Mouse (Mus musculus): ENCODE measurements at regions not wholly inside any gene's neighbourhood (a gene's known extent, or its start where the extent isn't known, plus 50 kb on each side); places are given as distances from the start of the nearest gene placed in this dataset.
"Not testable (repeated sequence)": the region's sequence is repeated elsewhere in the genome, so short reads cannot be mapped to it uniquely, and the experiment has no call there.

GRCm38 (mm10) chr19:35034408-35034807 is 112.2 kb downstream of the Kif20b start:
- DNase-seq, result no peak

- no peak for DNase-seq
Measured at GRCm38 (mm10) chr19:35045576-35045975, 123.4 kb downstream of the Kif20b start.

DNA sequence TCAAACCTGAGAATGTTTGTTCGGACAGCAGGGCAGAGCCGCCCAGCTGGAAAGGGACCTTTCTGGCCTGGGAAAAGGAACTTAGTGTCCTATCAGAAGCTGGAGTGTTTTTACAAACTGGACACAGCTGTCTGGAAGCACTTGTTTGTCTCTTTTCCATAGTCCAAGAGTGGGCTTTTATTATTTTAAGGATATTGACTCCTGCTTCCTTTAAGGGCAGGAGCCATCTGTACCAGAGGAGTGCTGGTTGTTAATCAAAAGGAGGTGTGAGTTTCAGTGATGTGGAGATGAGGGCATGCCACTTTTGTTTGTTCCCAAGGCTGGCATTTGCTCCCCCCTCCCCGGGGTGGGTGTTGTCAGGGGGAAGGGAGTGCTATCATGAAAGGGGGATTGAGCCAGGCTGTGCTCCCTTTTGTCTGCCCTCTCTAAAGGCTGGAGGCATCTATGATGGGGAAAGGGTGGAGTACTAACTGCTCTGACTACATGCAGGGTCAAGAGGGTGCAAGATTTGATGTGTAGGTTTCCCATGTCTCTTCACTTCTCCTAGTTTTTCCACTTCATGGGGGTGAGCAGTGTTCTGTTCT is 144.3 kb downstream of the Kif20b start:
- no peak for DNase-seq

DNA sequence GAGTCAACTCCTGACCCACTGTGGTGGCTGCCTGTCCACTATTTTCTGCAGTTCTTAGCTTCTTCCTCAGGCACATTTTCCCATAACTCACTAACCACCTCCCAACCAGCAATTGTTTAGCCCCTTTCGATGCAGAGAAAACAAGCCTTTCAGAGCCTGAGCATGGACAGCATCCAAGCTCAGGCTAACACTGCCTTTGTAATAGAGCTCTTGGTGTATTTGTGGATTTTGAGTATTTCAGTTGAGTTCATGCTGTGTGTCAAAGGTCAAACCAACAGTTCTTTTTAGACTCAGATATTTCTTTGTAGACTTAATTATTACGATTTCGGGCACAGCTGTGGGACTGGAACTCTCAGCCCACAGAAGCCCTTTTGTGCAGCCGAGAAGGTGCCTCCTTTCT is 159.0 kb downstream of the Kif20b start:
- DNase-seq, result no peak

DNA sequence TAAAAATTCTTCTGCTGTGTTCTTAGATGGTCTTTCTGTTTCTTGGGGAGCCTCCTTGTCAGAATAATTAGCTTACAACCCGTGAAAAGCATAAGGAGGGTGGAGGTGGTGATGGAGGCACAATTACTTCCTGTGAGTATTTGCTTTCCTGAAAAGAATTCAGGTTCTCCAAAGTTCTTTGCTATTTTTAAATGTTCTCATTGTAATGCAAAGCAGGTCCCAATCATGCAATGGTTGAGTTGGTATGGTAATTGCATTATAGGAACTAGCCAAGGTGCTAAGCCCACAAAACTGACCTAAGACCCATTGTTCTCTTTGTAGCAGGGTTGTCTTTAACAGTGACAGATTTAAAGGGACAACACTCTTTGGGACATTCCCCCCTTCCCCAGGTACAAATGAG is 179.1 kb downstream of the Kif20b start:
- no peak for DNase-seq

DNA sequence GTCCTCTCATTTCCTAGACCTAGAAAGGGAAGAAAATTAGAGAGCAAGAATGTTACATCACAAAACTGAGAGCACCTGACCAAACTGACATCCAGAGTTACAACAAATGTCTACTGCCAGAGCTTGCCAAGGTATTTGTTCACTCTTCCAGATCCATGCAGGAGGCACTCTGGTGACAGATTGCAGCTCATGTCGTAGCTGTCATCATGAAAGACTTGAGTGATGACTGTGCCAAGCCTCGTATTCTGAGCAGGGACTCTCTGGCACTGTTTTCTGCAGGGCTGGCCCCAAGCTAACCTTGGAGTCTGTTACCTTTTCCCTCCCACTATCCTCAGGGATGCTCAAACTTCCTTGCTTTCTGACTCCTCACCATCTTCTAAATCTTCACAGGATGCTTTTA is 192.2 kb downstream of the Kif20b start:
- DNase-seq, result no peak

- DNase-seq, result no peak
Measured at GRCm38 (mm10) chr19:35125278-35125677, 203.1 kb downstream of the Kif20b start.

GRCm38 (mm10) chr19:35126594-35127051 is 204.5 kb downstream of the Kif20b start:
- no peak for DNase-seq

GRCm38 (mm10) chr19:35128104-35128503 is 205.9 kb downstream of the Kif20b start:
- no peak for DNase-seq

GRCm38 (mm10) chr19:35143131-35143530 is 221.0 kb downstream of the Kif20b start:
- no peak for DNase-seq

- no peak for DNase-seq
Measured at GRCm38 (mm10) chr19:35143781-35144180, 221.6 kb downstream of the Kif20b start.

DNA sequence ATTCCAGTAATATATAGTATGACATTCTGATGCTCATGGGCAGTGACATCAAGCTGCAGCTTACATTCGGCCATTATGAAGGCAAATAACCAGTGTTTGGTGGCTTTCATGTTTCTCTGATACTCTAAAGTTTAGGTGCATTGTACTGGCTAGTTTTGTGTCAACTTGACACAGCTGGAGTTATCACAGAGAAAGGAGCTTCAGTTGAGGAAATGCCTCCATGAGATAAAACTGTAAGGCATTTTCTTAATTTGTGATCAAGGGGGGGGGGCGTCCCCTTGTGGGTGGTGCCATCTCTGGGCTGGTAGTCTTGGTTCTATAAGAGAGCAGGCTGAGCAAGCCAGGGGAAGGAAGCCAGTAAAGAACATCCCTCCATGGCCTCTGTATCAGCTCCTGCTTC is 227.3 kb downstream of the Kif20b start:
- not testable (repeated sequence) for DNase-seq

GRCm38 (mm10) chr19:35150780-35151725 is 228.9 kb downstream of the Kif20b start:
- peak; percentile 47 for DNase-seq

DNA sequence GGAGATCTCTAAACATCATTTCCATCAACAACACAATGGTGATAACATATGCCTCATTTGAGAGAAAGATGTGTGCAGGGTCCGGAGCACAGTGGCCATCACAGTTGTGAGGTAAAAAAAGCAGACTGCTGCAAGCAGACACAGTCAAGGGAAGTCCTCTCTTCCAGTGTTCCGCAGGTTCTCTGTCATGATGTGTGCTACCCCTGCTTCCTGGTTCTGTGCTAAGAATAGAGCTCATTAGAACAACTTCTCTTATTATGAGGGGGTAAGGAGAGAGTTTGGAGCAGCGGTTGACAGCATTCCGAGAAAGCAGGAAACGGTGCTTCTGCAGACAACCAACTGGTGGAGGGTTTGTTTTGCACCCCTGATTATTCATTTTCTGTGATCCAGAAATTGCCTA is 229.7 kb downstream of the Kif20b start:
- DNase-seq, result no peak

- DNase-seq, result no peak
Measured at GRCm38 (mm10) chr19:35157849-35158248, 235.7 kb downstream of the Kif20b start.

- DNase-seq, result no peak
Measured at GRCm38 (mm10) chr19:35164727-35165126, 242.6 kb downstream of the Kif20b start.

DNA sequence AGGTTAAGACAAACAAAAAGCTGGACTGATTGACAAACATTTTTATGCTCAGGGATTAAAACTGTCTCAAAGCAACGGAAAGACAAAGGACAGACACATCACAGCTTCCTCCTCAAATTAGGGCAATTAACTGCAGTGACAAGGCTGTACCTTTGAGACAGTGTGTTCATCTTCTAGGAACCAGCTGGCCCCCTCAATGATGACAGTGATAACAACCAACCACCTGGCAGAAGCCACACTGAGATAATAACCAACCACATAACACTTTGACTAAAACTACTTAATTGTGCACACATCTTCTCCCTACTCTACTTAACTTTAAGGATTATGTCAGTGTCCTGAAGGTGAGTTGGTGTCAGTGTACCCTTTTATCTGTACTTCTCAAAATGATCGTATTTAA is 248.4 kb downstream of the Kif20b start:
- no peak for DNase-seq

- DNase-seq, result no peak
Measured at GRCm38 (mm10) chr19:35180102-35180501, 257.9 kb downstream of the Kif20b start.

DNA sequence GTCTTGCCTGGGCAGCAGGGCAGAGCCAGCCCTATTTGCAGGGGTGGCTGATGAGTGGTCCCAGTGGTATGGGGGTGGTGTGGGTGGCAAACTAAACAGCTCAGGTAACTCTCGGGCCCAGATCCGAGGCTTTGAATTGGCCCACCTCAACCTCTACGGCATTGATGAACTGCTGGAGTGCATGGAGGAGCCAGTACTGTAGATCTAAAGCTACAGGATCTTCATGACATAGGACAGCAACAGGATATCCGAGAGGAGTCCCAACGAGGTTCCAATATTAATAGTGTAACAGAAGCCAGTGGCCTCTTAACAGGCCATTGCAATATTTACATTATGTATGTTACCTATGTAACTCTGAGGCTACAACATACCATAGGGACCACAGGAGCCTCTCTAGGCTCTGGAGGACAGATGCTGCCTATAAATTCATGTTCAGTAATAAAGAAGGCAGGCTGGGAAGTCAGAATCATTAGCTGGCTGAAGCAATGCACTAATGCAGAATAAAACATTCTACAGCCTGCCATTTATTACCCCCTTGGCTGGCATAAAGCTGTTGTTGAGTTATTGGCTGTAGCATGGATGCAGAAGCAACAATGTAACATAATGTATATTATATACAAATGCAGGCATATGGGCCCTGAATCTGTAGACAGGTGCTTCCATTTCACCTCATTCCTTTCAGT is 283.5 kb downstream of the Kif20b start:
- no peak for DNase-seq

DNA sequence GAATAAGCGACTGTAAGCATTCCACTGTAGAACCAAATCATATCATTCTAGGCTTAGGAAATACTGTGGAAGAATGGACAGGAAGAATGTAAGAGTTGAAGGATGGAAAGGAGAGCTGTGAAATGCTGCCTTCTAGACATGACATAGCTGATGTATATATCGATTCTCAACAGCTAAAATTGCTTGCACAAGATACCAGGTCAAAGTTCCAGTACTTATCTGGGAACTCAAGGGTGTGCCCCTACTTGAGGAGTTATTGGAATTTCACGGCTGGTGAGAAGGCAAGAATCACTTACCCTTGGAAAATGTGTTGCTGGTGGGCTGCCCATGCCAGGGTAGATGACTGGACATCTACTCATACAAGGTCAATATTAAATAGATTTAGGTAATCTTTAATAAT is 322.0 kb downstream of the Kif20b start:
- no peak for DNase-seq

- DNase-seq, result peak; percentile 25
Measured at GRCm38 (mm10) chr19:35247531-35247930, 325.4 kb downstream of the Kif20b start.

- not testable (repeated sequence) for DNase-seq
Measured at GRCm38 (mm10) chr19:35258634-35259033, 336.5 kb downstream of the Kif20b start.

GRCm38 (mm10) chr19:35263101-35263500 is 340.9 kb downstream of the Kif20b start:
- DNase-seq, result no peak

DNA sequence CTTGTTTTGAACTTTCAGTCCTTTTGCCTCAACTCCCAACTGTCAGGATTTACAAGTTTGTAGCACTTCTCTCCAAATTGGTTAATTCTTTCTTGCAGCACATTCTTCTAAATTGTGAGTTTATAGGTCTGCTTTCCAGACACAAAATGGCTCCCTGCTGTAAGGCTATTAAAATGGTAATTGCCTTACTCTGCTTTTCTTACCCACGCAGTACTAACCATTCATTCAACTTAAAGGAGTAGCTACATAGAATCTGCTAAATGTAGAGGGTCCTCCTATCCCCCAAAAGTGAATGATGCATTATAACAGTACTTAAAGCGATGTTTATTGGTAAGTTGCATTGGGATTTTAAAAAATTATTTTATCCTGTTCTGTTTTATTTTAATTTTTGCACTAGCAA is 356.2 kb downstream of the Kif20b start:
- DNase-seq, result no peak

Measured in kidney, postnatal 14 days (tissue).